Mouse (Mus musculus) embryo, embryonic 11.5 days (tissue): Measurements from ENCODE around the gene Clca2.
A peak's percentile ranks its signal among the peaks of the same experiment; 100 is the strongest.
"Not testable (repeated sequence)": the region's sequence is repeated elsewhere in the genome, so short reads cannot be mapped to it uniquely, and the experiment has no call there.

Source experiments
- DNase-seq: peaks from one replicate; pipeline ENCODE4 v3.0.0-alpha.2; 2012; ENCODE audit warnings: low read depth, low spot score

Clca2 gene

DNA sequence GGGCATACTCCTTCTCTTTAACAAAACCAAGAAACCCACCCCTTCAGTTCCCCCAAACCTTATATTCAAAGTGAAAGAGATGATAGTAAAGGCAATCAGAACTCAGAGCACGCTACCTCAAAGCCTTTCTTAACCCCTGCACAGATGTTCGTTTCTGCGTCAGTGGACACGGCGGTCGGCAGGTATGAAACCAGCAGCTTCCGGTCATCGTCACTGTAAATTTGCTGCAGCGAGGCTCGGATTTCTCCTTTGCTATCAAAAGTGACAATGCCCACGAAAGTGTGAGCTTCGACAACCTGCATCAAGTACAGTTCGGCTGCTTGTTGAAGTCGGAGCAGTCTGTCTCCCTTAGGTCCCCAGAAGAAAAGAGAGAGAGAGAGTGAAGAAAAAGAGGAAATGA lies 13.1 kb downstream of the Clca2 start:
- no peak for DNase-seq

DNA sequence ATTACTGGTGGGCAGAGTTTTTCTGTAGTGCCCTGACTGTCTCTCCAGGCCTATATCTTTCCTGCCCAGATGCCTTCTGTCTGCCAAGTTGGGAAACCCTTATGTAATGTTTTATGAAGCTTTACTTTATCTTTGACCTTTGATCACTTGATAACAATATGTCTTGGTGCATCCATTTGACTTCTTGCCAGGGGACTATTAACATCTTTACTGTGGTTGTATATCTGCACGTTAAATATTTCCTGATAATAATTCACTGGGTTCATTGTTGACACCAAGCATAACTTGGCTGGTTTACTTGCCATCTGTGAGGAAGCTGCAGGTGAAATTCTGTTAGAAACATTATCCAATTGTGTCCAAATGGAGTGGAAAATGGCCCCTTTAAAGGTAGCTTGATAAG lies 16.2 kb downstream of the Clca2 start:
- DNase-seq, result no peak

DNA sequence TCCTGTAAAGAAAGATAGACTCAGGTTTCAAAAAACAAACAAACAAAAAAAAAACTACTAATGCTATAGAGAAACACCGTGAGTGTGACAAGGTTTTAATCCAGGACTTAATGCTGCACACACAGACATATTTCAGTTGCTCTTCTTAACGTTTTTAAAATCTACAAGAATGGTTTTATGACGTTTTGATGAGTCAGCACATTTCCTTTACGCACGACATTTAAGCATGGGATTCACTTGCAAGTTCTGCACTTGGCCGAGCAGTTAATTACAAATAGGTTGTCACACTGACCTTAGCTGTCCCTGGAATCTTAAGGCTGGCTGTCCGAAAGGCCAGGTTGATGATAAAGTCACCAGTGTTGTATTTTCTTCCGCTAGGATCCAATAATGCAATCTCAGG lies 18.3 kb downstream of the Clca2 start:
- DNase-seq, result no peak

DNA sequence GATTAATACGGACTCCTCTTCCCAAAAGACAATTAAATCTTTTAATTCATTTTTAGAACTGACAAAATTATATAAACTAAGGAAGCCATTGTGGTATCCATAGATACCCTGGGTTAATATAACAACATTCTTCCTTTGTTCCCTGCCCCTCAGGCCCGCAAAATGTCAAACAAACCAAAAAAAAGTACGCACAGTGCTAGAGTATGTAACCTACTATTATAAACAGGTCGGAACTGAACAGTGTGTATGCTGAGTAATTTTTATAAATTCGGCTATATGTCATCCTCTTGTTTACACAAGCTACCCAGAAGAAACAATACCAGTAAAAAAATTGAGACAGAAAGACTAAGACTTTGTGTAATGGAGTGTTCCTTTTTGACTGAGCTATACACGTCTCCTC lies 20.8 kb downstream of the Clca2 start:
- no peak for DNase-seq

DNA sequence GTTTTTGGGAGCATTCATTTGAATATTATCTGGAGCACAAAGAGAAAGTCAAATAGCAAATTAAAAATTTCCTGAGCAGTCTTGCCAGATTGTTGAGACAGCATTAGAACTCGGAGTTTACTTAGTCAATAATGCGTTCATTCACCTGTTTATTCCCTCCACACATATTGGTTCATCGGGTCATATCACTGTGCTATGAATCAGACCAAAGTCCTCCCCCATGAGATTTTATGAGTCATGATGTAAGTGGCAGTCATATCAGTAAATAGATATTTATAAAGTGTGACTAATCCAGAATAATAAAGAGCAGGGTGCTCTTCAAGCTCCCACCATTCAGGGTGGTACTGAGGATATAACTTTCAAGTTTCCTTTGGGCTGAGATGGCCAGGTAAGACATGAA lies 26.9 kb downstream of the Clca2 start:
- no peak for DNase-seq

DNA sequence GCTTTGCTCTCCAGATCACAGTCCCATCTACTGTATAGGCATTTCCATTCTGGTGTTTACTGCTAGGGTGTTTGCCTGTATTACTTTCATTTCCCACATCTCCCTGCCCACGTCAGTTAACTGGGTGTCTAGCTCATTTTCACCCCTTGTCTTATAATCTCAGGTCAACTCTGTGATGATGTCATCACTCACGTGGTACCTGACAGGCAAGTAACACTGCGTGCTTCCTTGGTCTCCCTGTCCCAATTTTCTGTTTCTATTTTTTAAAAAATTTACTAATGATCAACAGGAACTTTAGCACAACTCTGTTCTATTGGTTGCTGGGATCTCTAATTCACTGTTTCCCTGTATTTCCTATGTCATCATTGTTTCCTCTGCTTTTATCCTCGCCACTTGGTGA lies 30.3 kb downstream of the Clca2 start:
- DNase-seq, result no peak

DNA sequence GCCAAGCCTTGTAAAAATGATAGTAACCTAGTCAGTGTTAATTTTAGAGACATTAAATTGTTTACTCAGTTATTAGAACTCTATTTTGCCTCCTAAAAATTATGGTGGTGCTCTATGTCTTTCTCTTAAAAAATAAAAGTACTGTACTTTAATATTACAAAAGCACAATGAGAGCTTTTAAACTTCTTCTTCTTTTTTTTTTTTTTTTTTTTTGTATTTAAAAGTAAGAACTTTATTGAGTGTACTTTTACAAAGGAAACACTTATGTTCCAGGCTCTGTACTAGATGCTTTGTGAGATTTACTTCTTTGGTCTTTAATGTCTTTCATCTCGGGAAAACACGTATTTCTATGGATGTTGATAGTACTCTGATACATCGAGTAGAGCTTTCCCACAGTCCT lies 44.1 kb downstream of the Clca2 start:
- DNase-seq, result not testable (repeated sequence)

DNA sequence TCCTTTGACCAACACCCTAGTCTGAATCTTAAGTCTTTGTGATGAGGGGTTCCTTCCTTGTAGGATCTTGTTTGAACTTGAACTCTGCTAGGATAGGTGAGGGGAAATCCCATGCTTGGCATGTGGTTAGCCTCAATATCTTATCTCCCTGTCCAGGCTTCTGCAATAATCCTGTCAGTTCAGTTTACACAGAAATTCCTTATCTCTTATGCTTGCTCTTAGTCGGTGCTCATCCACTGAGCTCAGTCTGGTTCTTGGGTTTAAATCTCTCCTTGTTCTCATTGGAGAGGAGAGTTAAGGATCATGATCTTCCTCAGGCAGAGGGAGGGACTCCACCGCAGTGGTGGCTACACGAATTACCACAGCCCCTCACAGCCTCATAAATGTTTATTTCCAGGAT lies 49.4 kb downstream of the Clca2 start:
- DNase-seq, result no peak

DNA sequence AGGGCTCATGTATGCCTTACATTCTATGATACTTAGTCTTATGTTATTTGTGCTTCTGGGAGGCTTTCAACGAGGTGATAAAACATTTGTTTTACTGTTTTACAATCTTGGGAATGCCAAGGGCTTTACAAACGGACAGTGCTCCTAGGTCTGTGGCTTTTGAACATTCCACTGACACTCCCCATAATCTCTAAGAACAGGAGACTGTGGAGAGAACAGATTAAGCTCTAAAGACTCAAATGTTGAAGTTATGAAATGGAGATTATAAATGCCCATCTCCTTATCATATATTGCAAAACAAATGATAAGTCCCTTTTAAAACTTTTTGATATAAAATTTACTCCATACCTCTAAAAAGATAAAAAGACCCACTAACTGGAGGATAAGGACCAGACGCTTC lies 60.4 kb downstream of the Clca2 start:
- no peak for DNase-seq

DNA sequence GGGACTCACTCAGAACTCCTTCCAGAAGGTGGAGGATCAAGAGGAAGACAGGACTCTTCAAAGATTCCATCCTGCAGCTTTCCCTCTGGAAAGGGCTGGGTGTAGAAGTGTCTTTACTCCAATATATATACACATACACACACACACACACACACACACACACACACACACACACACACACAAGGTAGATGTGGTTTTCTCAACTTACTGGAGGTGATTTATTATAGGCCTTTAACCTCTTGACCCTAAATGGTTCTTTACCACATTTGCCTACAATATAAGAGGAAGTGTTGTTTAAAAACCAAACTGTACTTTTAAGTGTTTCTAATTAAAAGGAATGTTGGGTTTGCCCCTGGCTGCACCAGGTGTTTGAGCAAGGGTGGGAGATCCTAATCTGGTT lies 66.6 kb downstream of the Clca2 start, which contains the start of gene Clca1:
Gene Clca1, minus strand, starts transcription at position 101 of the 400 bp plus-strand sequence.
- no peak for DNase-seq

DNA sequence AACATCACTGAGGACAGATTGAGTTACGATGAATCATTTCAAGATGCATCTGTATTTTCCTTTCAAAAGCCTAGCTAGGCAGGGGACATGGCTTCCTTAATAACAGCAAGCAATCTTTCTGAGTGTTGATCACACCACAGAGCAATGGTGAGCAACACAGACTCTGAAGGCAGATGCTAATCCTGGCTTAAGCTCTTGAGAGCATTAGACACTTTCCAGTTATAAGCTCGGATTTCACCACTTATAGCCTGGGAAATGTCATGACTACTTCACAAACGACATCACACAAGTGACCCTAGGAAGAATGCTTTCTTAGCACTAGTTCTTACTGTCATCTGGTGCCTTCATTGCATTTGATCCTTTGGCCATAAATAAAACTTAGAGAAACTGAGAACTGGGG lies 71.2 kb downstream of the Clca2 start:
- no peak for DNase-seq

DNA sequence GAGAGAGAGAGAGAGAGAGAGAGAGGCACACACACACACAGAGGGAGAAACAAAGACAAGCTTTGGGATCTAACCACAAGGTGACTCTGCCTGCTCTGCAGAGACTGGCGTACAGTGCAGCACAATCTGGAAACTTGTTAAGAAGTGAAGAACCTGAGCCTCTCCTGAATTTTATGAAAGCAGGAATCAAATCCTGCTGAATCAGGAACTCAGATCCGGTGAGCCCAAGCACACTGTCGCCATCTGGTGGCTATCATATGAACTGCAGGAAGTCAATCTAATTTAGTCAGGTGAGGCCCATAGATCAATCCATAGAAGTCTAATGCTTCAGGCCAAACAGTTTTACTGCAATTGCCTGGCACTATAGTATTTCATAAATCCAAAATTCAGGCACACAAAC lies 72.5 kb downstream of the Clca2 start:
- DNase-seq, result peak; percentile 42
